Mouse (Mus musculus): ENCODE results near the gene Slc26a1.

- TF ChIP-seq POLR2A (IDR thresholded peaks at IDR 0.05; ENCODE audit: control insufficient read depth, extremely low read depth, insufficient read depth, low read length, poor library complexity) (no peak), CTCF (IDR thresholded peaks at IDR 0.05; ENCODE audit: borderline replicate concordance, control insufficient read depth, extremely low read depth, insufficient read depth, low read length, poor library complexity) (no peak)
These were observed 13.7 kb upstream of the Slc26a1 start for GRCm38 (mm10) chr5:108689091-108689490.
